Mouse (Mus musculus): ENCODE measurements around the gene Slc13a1.
A peak's percentile ranks its signal among the peaks of the same experiment; 100 is the strongest.

Gene Slc13a1

DNA sequence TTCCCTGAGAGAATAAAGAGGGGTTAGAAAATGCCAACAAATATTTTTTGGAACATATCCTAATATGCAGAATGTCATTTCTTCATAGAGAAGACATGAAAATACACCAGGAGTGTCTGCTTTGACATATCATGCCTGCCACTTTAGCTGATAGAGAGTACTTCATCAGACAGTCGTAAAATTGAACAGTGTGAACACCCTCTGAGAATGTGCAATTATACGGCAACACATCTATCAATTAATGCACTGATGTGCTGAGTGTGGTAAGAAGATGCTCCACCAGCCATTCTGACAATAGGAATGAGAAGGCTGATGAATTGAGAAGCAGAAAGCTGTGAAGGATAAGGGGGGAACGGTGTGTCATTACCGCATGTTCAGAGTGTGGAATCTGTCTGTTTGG lies 95.1 kb downstream of the Slc13a1 start:
- no peak for DNase-seq

GRCm38 (mm10) chr6:24059754-24060153 lies 108.1 kb downstream of the Slc13a1 start:
- DNase-seq = no peak

- no peak for DNase-seq
Observed at GRCm38 (mm10) chr6:24055086-24055485, 112.8 kb downstream of the Slc13a1 start.

GRCm38 (mm10) chr6:24054086-24054710 lies 113.7 kb downstream of the Slc13a1 start:
- DNase-seq = no peak

DNA sequence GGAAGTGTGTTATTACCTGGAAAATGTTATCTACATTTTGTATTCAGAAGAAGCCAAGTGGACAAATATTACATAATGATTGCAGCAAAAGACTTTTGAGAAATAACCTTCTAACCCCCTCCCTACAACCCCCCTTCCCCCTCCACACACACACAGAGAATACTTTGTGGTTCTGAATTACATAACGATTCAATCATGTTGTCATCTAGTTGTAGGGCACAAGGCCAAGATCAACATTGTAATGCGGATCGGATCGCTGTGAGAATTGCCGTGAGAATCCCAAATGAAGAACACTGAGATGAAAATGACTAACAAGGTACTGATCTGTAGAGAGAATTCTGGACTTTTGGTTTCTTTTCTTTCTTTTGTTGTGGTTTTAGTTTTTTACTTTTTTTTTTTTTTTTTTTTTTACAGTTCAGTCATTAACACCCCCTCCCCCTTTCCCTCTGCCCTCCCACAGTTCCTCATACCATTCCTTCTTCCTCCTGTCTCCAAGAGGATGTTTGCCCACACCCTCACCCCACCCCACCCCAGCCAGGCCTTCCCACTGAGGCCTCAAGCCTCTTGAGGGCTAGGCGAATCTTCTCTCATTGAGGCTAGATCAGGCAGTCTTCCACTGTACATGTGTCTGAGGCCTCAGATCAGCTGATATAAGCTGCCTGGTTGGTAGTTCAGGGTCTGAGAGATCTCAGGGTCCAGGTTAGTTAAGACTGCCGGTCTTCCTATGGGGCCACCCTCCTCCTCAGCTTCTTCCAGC lies 120.7 kb downstream of the Slc13a1 start:
- DNase-seq = peak; percentile 2 to 6

- no peak for DNase-seq
Observed at GRCm38 (mm10) chr6:24043496-24043895, 124.4 kb downstream of the Slc13a1 start.
